Mouse (Mus musculus): Measurements from ENCODE around the gene Gm20388.
"Not testable (repeated sequence)": the region's sequence is repeated elsewhere in the genome, so short reads cannot be mapped to it uniquely, and the experiment has no call there.

Gm20388 gene

DNA sequence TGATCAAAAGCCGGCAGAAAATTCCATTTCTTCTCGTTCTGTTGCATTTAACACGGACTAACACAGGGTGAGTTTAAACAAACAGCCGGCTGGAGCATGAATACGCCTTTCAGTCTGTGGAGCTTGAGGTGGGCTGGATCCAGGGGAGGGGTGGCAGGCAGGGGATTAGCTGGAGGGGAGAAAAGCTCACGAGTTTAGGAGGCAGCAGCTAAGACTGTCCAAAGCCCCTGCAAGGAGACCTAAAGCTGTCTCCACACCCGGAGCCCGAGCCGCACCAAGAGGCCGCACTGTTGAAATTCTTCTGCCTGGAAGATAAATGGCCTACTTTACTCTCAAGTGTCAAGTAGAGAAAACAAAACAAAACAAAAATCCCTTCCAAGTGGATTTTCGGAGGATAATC is 1485.5 kb downstream of the Gm20388 start:
- intact Hi-C loops (cut with DNase I) = loop anchor here (10.0 kb wide), 1 partner anchor 171 kb away; no protein-coding TSS in a partner anchor

- intact Hi-C loops (cut with DNase I) = loop anchor here (10.0 kb wide), 1 partner anchor 172 kb away; no protein-coding TSS in a partner anchor
Measured at GRCm38 (mm10) chr8:121397201-121397698, 1486.6 kb downstream of the Gm20388 start.

GRCm38 (mm10) chr8:121398081-121398480 is 1487.4 kb downstream of the Gm20388 start:
- intact Hi-C loops (cut with DNase I) = loop anchor here (10.0 kb wide), 1 partner anchor 173 kb away; no protein-coding TSS in a partner anchor

DNA sequence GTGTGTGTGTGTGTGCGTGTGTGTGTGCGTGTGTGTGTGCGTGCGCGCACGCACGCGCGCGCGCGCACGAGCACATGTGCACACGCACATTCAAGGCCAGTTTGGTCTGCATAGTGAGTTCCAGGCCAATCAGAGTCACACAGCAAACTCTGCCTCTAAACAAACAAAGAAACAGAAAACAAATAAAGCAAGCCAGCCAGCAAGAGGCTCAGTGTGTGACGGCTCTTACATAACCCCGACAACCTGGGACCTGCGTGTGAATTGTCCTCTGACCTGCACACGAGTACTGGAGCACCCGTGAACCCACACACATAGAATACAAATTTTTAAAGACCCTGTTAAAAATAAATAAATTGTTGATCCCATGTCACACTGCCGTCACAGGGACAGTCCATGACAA is 1488.1 kb downstream of the Gm20388 start:
- intact Hi-C loops (cut with DNase I) = loop anchor here (10.0 kb wide), 1 partner anchor 174 kb away; no protein-coding TSS in a partner anchor

- intact Hi-C loops (cut with DNase I) = loop anchor here (10.0 kb wide), 1 partner anchor 174 kb away; no protein-coding TSS in a partner anchor
Measured at GRCm38 (mm10) chr8:121399173-121399572, 1488.5 kb downstream of the Gm20388 start.

DNA sequence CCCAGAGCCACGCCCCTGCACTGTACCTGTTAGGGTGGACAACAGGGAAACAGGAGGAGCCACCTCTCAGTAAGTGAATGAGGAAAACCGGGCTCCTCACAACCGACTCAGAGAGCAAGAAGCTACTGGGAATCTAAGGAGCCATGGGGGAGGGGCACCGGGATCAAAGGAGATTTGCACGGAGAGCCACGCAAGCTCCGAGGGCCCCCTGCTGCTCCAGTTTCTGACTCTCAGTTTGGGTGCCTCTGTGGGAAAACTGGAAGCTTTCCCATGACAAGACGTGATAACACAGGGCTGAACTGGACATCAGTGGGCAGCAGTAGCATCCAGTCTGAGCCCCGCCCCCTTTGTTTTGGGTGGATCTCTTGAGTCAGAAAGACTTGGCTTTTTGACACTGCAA is 1489.9 kb downstream of the Gm20388 start:
- intact Hi-C loops (cut with DNase I) = no loop called here

DNA sequence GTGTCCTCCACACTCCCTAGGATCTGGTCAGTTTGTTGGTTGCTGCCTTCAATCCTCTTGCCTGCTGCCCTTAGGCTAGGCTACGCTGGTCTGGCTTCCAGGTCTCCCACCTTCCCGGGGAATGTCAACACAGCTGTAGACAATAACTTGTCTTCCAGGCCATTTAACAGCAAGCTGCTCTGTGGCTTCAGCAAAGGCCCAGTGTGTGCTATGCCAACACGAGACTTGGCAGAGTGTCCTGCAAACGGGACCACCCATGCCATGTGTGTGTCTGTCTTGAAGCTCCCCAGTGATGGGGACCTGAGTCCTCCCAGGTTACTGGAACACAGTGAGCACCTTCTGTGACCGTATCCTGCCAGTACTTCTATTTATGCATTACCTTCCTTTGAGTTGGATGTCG is 1493.2 kb downstream of the Gm20388 start:
- intact Hi-C loops (cut with DNase I) = no loop called here

- intact Hi-C loops (cut with DNase I) = no loop called here
Measured at GRCm38 (mm10) chr8:121418081-121418480, 1507.4 kb downstream of the Gm20388 start.

DNA sequence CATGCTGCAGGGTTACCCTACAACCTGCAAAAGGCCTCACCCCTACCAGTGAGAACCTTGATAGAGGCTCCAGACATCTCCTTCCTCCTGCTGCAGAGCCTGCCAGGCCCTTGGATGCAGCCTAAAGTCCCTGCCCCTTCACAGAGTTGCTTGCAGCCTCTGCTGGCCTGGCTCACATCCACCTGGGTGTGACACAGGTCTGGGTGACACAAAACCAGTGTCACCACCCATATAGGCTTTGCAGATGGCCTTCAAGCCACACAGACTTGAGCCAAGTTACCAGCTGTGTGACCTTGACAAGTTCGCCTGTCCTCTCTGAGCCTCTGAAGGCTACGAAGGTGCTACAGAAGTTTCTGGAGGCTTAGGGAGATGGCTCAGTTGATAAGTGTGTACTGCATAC is 1508.9 kb downstream of the Gm20388 start:
- intact Hi-C loops (cut with DNase I) = no loop called here

DNA sequence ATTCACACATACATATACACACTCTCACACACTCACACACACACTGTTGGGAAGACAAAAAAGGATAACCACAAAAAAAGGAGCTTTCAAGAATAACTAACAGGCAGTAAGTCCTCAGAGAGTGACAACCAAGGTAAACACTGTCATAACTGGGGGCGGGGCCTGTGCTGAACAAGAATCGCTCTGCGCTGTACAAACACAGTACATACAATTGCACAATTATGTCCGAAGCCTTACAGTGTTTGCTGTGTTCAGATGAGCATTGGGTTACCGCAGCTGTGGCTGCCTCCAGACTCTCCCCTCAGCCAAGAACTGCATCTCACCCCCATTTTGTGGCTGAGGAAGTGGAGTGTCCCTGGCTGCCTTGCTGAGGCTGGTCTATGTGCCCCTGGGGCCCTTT is 1510.4 kb downstream of the Gm20388 start:
- intact Hi-C loops (cut with DNase I) = loop anchor here (10.0 kb wide), 1 partner anchor 94 kb away; no protein-coding TSS in a partner anchor

- intact Hi-C loops (cut with DNase I) = loop anchor here (10.0 kb wide), 1 partner anchor 91 kb away; no protein-coding TSS in a partner anchor
Measured at GRCm38 (mm10) chr8:121424080-121424479, 1513.4 kb downstream of the Gm20388 start.

DNA sequence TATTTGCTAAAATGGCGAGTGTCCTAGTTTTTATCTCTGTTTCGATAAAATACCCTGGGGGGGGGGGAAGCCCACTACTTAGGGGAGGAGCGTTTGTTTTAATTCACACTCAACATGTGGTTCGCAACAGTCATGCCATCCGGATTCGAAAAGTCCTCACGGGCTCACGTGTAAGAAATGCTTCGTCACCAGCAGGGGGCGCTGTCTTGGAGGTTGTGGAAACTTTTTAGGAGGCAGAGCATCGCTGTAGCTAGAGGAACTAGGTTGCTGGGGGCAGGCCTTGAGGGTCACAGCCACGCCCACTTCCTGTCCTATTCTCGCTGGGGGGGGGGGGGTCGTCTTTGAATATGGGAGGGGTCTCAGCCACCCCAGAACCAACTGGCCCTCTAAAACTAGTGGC is 1514.0 kb downstream of the Gm20388 start:
- intact Hi-C loops (cut with DNase I) = loop anchor here (10.0 kb wide), 1 partner anchor 90 kb away; no protein-coding TSS in a partner anchor

DNA sequence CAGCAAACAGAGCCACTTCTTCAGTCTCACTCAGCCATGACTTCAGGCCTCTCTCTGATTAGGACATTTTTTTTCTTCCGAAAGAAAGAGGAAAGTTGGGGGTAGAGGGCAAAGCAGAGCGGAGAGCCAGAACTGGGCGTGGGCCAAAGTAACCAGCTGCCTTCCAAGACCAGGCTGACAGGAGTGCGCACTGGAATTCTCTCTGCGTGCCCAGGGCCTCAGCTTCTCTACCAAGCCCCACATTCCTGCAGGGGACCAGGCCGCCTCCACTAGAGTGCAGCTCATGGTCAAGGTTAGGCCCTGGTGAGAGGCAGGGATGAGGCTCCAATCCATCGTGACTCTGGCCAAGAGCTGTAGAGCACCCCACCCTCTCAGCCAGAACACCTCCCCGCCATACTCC is 1520.9 kb downstream of the Gm20388 start:
- intact Hi-C loops (cut with DNase I) = no loop called here

- intact Hi-C loops (cut with DNase I) = no loop called here
Measured at GRCm38 (mm10) chr8:121433466-121433865, 1522.8 kb downstream of the Gm20388 start.

DNA sequence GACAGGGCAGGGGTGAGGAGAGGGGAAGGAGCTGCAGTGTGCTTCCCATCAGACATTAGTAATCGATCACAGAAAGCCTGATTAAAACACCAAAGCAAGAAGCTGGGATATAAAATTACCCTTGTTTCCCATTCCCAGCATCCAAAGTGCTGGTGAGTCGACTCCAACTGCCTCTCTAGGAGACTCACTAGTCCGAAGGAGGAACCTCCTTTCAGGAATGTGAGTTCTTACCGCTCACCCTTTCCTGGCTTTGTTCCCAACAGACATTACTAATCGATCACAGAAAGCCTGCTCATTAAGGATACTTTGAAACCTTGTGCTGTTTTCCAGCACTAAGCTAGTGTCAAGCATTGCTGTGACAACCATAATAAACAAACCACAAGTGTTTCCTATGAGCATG is 1526.0 kb downstream of the Gm20388 start:
- intact Hi-C loops (cut with DNase I) = no loop called here

- intact Hi-C loops (cut with DNase I) = no loop called here
Measured at GRCm38 (mm10) chr8:121437506-121437905, 1526.9 kb downstream of the Gm20388 start.

DNA sequence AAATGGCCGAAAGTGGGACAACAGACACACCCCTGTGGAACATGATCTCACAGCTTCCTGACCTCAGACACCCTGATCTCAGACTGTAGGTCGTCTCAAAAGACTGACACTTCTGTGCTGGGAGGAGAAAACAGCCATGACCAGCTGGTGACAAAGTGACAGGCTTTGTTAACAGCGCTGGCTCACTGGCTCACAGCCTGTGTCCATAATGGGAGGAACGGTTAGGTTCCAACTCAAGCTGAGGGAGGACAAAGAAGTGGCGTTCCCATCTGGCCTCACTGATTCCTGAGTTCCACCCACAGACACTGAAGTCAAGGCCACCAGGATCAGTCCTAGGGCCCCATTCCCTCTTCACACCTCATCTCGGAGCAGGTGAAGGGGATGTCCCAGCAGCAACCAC is 1527.5 kb downstream of the Gm20388 start:
- intact Hi-C loops (cut with DNase I) = no loop called here

DNA sequence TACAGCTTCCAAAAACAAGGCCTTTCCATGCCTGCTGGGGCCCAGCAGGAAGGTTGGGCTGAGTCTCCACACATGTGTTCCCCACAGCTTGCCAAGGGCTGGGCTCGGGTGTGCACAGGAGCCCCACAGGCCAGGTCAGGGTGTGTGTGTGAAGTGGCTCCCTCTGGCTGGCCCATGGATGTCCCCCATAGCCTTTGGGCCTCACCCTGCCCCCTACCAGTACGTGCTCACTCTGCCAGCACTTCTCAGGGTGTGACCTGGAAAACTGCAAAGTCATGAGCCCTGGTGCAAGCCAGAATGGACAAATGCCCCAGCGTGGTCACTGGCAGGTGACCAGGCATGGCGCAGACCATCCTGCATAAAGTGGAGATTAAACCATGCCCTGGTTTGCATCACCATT is 1528.7 kb downstream of the Gm20388 start:
- intact Hi-C loops (cut with DNase I) = no loop called here

DNA sequence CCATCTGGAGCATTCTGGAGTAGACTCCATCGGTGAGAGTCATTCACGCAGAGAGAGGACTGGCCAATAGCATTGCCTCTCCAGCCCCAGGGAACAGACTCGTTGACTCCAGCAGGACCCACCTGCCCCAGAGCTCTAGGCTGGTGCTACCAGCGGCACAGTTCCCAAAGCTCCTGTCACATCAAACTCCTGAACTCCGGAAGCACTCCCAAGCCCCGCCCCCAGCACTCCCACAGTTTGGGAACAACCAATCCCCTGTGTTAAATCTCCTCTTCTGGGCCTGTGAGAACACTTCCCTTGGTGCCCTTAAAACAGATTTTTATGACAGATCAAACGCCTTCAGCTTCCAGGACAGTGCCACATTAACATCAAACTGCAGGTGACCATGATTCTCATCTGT is 1532.7 kb downstream of the Gm20388 start:
- intact Hi-C loops (cut with DNase I) = no loop called here

DNA sequence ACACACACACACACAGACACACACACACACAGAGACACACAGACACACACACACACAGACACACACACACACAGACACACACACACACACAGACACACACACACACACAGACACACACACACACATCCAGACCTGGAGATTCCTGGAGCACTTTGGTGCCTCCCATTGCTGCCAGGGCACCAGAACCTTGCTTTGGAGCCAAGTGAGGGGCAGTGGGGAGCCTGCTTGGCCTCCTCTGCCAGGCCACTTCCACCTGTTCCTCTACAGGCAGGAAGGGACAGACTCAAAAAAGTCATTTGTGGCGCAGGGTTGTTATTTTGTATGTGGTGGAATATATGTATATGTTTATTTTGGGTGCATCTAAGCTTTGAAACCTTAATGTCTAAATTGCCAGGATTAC is 1533.9 kb downstream of the Gm20388 start:
- intact Hi-C loops (cut with DNase I) = not testable (repeated sequence)

DNA sequence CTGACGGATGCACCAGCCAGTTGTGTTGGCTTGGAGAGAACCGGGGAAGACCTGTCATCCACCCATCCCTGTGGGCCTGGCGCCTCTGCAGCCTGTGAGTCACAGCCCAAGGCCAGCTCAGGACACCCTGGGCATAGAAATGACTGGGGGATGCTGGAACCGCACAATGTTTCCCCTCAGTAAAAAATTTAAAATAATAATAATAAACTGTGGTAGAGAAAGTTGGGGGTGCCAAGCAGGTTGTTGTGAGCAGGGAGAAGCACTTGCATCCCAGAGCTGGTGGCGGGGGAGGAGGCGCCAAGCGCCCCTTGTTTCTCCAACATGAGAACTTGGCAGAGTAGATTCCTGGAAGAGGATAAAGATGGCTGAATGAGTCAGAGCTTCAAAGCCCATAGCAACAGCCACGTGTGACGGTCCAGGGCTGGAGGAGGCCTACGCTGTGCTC is 1534.4 kb downstream of the Gm20388 start:
- intact Hi-C loops (cut with DNase I) = no loop called here

GRCm38 (mm10) chr8:121446133-121446532 is 1535.5 kb downstream of the Gm20388 start:
- intact Hi-C loops (cut with DNase I) = no loop called here

GRCm38 (mm10) chr8:121446862-121447261 is 1536.2 kb downstream of the Gm20388 start:
- intact Hi-C loops (cut with DNase I) = no loop called here

Data from adrenal gland (tissue).